Mouse (Mus musculus) CD4-positive, CD25-positive, alpha-beta regulatory T cell, adult 4 months (primary cell): Measurements from ENCODE around the gene Was. TPM values are rescaled to one million over a fixed set of nuclear protein-coding genes. Genes with fewer than 3 reads are reported as not detected.
A peak's percentile ranks its signal among the peaks of the same experiment; 100 is the strongest.
"Not testable (repeated sequence)": the region's sequence is repeated elsewhere in the genome, so short reads cannot be mapped to it uniquely, and the experiment has no call there.

Experiments
- ATAC-seq: one replicate; pipeline ENCODE4 v1.8.0; 2017
- polyA plus RNA-seq, 2 experiments: library from polyadenylated mRNA; unstranded; fragments of 100-300 nt; shearing (Covaris generic); gene quantifications; one replicate each; pipeline ENCODE4 v1.2.1; 2017

Gene Was
- 10 to 100 TPM; 13.9 to 22.0 TPM for polyA plus RNA-seq

DNA sequence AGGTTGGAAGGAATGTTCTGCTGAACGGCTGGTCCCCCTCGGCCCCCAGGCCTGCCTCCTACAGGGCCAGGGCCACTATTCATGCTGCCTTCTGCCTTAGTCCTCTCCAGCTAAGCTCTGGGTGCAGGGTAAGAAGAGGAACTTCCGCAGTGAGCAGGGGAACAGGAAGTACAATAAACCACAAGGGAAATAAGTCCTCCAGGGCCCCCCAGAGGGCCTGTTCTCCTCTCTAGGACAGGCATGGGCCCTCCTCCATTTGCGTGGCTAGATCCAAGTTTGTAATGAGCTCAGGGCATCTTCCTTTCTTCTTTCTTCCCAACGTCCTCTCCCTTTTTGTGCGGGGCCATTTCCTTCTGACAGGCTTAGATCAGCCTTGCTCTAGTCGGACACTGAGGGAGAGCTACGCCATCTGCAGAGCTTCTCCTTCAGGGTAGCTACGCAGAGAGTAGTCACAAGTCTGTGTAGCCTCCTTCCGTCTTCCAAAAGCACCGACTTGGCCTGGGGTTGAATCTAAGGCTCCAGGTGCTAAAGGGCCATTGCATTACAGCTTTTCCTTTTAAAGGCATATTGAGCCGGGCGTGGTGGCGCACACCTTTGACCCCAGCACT is at the start of gene Was:
Was (minus strand) TSS at position 153 of the 608 bp plus-strand sequence.
- ATAC-seq: peak; percentile 99

DNA sequence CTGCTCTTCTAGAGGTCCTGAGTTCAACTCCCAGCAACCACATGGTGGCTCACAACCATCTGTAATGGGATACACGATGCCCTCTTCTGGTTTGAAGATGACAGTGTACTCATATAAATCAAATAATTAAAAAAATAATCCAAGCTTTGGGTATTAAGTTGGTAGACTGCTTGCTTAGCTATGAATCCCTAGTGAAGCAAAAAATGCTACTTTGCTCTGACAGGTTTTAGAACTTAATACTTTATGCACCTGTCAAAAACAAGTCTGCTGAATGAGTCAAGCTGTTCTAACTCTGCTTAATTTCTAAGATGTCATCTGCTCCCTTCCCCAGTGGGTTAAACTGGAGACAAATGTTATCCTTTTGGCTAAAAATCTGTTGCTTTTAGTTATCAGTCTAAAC is 49.2 kb upstream of the Was start:
- no peak for ATAC-seq

DNA sequence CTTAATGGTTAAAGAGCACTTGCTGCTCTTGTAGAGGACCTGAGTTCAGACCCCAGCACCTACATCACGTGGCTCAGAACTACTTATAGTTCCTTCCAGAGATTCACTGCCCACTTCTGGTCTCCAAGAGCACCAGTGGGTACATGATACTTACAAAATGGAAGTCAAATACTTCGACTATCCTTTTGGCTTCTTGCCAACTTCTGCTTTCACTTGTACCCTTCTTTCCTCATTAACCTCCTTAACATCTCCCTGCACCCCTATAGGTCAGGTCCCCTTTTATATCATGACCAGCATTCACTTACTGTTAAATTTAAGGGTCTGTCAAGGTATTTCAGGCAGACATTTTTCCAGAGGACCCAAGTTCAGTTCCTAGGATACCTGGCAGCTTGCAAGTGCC is 45.6 kb upstream of the Was start:
- no peak for ATAC-seq

DNA sequence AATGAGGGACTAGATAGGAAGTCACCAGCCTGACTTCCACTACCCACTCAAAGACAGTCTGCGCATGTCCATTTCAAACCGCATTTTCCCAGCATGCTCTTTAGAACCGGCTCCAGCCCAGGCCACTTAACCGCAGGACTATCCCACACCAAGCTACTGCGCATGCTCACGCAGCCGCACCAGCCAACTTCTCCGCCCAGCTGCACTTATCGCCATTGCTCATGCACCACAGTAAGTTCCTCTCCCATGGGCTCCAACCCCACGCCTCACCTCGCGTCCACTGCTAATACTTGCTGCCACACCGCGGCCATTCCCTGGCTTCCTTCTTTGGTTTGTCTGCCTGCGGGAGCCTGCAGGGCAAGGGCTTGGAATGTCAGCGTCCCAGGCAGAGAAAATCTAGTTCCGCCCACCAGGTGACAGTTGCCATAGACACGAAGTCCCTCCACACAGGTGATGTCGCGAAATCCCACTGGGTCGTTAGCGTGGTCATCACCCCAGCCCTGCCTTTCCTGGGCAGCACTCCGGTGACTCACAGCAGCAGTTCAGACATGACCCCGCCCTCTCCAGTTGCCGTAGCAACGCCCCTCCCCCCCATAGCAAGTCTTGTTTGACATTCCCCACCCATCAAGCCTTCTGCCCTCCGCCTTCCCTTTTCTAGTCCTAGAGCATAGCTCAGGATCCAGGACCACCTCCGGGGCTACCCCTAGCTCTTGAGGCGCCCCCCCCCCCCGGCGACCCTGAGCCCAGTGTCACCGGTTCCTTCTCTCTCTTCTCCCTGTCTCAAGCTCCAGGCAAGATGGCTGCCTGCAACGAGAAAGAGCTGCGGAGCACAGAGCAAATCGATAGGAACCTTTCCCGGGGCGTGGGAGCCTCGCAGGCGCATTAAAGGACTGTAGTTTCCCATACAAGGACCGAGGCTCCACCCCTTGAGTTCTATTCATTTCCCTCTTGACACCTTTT is 42.0 kb upstream of the Was start, which contains the start of gene Wdr13:
Wdr13 (minus strand) TSS at position 876 of the 960 bp plus-strand sequence.
- ATAC-seq: peak; percentile 82

DNA sequence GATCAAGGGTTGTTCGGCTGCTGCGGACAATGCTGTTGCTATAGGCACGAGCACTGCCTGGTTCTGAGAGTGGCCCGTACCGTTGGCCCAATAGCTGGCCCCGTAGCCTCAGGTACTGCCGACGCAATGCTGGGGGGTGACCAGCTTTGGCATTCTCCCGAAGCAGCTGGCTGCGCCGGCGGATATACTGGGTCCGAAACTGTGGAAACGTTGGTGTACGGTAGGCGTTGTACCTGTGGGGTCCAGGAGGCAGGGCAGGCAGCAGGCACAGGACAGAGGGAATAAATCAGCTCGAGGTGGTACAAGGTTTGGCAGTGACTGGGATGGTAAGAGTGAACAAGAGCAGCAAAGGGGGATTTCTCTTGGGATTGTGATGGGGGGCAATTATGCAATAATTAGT is 41.1 kb upstream of the Was start:
- no peak for ATAC-seq

DNA sequence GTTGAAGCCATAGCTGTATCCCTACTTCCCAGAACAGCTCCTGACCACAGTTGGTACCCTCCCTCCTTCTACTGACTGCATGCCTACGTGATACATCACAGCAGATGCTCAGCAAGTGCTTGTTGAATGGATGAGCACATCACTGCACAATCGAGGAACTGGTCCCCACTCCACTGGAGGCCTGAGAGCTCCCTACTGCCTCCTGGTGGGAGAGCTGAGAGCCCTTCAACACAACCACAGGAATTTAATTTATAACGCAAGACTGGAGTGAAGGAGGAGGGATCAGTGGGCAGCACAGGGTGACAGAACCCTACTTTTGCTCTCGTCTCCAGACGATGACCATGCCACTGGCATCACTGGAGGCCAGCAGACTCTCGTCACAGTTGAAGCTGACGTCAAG is 34.9 kb upstream of the Was start:
- no peak for ATAC-seq

DNA sequence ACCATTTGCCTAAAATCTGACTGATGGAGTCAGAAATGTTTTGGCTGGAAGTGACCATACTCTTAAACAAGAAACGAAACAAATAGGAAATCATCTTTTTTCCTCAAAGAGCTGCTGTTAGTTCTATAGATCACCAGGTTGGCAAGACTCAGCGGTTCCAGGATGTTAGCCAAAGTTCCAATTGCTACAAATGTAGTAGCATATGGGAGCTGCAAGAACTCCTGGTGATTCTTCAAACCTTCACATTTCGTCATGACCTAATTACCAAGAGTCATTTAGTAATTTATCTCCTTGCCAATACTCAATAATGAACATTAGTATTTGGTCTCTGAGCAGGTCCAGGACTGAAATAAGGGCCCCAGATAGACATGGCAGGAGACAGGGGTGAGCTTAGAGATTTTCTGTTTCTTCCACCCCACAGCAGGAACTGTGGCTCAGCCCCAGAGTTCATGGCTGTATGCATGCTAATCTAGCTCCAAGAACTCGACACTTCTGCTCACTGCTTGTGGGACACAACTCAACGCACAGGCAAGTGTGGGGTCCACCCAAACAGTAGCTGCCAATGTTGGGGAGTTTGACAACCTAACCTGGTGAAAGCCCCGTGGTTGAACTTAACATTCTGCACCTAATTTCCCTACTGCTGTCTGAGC is 33.6 kb upstream of the Was start:
- ATAC-seq: no peak

DNA sequence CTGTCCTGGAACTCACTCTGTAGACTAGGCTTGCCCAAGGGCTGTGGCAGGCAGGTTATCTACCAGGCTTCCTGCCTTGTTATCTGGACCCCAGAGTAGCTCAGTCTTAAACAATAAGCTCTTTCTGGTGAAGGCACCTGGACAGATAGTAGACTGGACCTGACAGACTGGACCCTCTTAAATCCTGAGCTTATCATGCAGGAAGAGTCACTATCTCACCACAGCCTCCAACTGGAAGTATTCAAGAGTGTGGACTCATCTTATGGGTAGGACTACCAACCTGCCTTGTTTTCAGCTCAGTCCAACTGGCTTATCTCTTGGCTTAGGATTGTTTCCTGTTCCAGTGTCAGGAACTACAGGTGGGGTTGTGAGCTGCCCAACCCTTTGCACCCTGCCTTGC is 27.0 kb upstream of the Was start:
- no peak for ATAC-seq

DNA sequence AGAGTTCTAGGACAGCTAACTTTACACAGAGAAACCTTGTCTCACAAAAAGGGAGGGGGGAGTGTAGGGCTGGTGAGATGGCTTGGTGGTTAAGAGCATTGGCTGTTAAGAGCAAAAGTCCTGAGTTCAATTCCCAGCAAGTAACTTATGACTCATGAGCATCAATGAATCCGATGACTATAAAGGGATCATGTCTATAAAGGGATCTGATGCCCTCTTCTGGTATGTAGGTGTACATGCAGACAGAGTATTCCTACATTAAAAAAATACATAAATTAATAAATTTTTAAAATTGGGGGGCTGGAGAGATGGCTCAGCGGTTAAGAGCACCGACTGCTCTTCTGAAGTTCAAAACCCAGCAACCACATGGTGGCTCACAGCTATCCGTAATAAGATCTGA is 25.0 kb upstream of the Was start:
- ATAC-seq: peak; percentile 65

DNA sequence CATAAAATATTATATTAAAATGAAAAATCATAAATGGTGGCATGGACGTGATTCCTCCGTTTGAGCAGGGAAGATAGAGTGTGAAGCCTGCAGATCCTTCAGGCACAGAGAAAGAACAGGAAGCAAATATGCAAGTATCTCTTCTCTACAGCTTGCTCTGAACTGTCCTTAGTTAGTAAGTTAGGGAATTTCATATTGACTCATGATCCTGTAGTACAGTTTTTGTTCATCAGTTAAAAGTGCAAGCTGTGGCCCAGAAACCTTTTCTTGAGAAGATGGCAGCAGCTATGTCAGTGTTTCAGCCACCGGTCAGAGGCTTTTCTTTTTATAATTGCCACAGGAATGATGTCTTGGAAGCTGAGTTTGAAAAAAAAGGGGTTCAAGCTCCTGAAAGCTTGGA is 14.7 kb upstream of the Was start:
- ATAC-seq: no peak

DNA sequence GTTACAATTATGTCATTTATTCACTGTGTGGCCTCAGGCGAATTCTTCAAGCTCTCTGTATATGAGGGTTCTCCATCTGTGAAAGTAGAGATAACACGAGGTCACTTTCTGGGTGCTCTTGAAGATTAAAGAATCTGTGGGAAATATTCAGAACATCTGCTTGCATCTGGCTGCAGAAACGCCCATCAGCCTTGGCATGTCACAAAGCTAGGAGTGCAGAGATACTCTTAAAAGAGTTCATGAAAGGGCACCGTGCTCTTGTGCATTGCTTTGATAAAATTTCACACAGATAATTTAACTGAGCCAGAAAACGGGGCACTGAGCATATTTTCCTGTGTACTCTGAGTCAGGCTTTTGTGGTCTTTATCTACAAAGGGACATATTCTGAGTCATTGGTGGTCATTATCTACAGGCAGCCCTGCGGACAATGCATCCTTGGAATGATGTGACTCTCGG is 11.9 kb upstream of the Was start:
- no peak for ATAC-seq

DNA sequence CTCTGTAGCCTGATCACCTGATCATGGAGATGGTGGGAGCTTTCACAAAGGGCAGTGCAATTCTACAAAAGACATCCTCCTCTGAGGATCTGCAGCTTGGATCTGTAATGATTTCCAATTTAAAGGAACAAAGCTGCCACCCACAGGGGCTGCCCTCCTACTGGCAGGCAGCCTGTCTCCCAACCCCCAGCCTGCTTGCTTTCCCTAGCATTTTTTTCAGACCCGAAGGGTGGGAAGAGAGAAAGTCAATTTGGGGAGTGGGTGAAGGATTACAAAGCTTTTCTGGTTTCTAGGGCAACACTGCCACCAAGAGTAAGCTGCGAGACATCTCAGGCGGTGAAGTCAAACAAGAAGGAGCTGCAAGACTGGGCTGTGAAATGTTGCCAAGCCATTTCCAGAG is 10.7 kb upstream of the Was start:
- ATAC-seq: no peak

DNA sequence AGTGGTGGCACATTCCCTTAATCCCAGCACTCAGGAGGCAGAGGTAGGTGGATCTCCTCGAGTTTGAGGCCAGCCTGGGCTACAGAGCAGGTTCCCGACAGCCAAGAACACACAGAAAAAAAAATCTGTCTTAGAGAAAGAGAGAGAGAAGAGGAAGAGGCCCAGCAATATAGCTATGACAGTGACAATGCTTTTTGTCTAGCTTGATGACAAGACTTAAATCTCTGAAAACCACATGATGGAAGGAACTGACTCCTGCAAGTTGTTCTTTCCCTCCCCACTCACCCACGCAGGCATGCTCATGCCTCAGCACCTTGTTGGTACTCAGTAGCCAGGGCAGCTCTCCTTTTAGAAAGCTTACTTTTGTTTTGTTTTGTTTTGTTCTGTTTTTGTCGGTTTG is 9.1 kb upstream of the Was start:
- no peak for ATAC-seq

DNA sequence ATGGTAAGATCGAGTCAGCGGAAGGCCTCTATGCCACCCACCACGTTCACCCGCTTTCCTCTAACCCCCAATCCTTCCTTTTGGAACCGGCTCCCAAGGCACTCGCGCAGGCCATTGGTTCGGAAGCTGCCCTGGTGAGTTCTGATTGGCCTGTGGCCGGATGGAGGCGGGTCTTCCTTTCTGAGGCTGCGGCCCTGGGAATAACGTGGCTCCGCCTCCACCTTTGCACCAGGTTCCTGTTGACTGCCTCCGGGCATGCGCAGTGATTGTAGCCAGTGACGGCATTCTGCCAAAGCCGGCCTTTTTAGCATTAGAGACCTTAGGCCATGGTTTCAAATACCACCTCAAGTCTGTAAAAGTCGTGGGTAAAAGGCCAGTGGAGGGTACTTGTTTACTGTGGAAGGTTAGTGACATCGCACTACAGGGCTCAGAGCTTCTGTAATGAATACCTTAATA is 6.5 kb upstream of the Was start:
- ATAC-seq: peak; percentile 94

DNA sequence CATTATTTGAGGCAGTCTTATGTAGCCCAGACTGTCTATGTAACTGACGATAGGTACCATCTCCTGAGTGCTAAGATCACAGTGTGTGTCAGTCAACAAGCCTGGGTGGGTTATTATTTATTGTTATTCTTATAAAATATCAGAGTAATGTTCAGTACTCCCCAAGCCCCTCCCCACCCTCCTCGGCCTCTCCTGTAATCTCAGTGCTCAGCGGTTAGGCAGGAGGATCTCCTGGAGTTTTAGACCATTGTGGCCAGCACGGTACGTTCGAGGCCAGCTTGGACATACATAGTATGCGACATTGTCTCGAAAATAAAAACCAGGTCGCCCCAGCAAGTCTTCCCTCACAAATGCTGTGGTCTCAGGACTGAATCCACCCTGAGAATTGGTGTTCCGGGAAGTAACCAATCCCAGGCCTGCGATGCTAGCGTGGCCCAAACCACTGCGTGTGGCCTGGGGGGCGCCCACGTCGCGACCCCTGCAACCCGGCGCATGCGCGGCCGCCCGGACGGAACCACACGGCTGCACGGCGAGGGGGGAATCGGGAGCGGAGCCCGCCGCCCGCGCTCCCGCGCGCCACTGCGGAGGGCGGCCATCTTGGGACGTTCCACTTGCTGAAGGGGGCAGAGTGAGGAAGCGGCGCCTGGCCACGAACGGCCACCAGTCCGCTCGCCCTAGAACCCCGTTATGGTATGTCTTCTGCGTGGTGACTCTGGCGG is 5.9 kb upstream of the Was start:
- peak; percentile 81 for ATAC-seq

DNA sequence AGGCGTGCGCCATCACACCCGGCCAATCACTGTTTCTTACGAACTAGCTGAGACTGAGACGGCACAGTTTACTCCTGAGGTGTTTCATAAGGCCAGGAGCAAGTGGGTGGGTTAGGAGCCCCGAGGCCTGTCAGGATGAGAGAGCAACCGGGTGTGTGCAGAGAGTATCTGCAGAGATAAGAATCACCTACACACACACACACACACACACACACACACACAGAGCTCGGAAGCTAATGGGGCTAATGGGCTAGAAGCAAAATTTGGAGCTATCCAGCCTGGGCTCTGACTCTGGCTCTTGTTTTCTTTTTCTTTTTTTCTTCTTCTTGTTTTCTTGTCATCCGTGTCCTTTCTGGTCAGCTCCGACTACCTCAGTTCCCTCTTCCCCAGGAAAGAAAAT is 5.2 kb upstream of the Was start:
- no peak for ATAC-seq

DNA sequence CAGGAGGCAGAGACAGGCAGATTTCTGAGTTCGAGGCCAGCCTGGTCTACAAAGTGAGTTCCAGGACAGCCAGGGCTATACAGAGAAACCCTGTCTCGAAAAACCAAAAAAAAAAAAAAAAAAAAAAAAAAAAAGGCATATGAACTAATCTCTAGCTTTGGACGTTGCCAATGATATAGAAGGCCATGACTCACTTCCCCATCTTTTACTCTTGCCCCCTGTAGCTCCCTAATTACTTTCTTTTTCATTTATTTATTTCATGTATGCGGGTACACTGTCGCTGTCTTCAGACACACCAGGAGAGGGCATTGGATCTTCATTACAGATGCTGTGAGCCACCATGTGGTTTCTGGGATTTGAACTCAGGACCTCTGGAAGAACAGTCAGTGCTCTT is 653 bp upstream of the Was start:
- not testable (repeated sequence) for ATAC-seq

DNA sequence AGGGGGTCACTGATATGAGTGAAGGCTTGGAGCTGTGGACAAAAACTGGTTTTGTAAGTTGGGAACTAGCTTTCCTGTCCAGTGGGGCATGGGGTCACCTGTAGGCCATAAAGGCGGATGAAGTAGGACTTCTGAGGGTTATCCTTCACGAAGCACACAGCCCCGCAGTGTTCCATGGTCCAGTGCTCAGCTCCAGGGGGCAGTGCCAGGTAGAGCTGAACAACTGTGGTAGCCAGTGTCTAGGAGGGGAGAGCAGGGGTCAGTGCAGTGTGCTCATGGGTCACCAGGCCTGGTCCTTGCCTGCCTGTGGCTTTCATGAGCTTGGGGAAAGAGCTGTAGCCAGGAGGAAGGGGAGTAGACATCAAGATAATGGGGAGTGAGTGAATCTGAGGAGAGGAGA is 552 bp downstream of the Was start:
- ATAC-seq: no peak

DNA sequence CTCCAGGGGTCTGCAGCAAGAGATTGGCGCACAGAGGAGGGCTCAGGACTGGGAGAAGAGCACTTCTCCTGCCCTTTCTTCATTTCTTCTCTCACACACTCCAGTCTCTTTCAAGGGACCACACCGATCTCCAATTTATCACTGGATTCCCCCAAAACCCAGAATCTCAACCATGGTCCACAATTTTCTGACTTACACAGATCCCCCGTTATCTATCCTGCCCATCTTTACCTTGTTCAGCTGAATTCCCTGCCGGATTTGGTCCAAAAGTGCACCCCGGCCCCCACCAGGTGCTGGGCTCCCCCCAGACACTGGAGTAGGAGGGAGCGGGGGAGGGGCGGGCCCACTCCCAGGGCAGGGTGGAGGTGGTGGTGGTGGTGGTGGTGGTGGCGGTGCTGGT is 4.7 kb downstream of the Was start:
- no peak for ATAC-seq

DNA sequence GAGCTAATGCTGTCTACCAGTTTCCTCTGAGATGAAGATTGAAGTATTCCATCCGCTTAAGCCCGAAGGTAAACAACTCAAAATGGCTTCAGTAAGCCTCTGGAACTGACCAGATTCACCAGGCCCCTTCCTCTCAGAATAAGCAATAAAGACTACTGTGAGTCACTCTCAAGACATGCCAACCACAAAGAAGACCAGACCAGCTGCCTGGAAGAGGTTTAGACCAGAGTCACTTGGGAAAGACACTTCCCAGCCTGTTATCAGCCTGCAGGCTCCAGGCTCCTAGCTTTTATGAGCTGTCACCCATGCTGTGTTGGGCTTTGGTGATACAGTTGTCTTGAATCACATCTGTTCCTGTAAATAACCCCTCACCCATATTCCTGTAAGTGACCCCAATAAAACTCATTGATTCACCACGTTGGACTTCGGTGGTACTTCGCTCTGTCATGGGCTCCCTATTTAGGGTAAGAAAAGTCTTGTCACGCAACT is 5.5 kb downstream of the Was start:
- no peak for ATAC-seq

DNA sequence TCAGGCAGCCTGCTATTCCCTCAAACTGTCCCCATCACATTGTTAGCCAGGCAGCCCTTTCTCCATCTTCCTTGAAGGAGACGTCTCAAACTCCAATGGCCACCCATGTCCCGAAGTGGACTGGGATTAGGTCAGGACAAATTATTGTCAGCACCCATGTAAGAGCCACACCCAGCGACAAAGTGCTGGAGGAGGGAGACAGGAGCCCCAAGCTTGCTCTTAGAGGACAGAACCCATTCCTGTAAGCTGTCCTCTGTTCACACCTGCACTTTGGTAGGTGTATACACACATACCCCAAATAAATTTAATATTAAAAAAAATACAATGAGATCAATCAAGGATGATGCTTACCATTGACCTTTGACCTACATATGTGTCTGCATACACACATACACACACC is 15.2 kb downstream of the Was start:
- ATAC-seq: no peak

DNA sequence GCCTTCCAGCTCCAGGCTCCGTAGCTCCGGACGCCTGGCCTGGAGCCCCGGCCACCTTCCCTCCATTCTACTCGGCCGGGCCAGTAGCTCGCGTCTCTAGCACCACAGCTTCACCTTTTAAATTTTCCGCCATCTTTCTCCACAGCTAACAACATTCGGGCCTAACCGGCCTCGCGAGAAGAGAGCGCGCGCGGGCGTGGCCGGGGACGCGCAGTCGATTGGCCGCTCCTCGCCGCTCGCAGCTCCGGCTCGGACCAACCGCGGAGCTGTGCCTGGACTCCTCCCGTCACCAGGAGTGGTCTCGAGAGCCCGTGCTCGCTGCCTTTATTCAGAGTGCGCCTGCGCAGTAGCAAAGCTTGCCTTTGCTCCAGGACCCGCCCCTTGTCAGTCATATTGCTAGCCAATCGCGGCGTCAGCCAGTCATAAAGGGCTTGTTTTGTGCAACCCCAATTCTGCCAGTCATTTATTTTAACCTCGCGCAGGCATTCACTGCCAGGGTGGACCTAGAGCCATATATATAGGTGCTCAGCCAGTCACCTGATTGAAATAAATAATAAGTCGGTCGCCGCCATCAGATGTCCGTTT is 15.8 kb downstream of the Was start, which contains the start of gene Suv39h1:
Suv39h1 (minus strand) TSS at position 331 of the 585 bp plus-strand sequence.
- peak; percentile 94 for ATAC-seq
